ENCODE assay signal across 40 mouse cellular contexts in genomic region chr14:51150206-51150831, GRCm38 (mm10). TPM values are rescaled to one million over a fixed set of nuclear protein-coding genes. Genes with fewer than 3 reads are reported as not detected.
DNase-seq lines count a peak whose midpoint lies in the region; ATAC-seq and TF ChIP-seq lines count a peak whose summit lies in the region.
"Had no signal": no experiment of that assay in that cellular context is flagged by ENCODE, and none has a peak within 500 bp of the region (broad histone marks: within the 10 kb centered on the region; RNA-seq: fewer than 3 reads in every experiment).

No protein-coding gene starts in this region.

- WGBS in liver, embryonic 12.5 days (ENCODE audit: insufficient replicate concordance), result 47% methylated on average over 3 of the region's 3 CpGs
- 71% methylated on average over 3 of the region's 3 CpGs for WGBS in liver, postnatal 0 days (ENCODE audit: insufficient replicate concordance)
- 88% methylated on average over 3 of the region's 3 CpGs for WGBS in limb, embryonic 10.5 days

- peak overlapping the region; percentile 33 for H3K9ac ChIP-seq in liver, embryonic 12.5 days
- H3K9ac ChIP-seq in liver, postnatal 0 days (replicated peaks), result no peak overlapping the region
- H3K9ac ChIP-seq: embryonic facial prominence, embryonic 13.5 days; forebrain, embryonic 13.5 days; heart, embryonic 12.5 days; lung, embryonic 14.5 days; midbrain, embryonic 12.5 days; neural tube, embryonic 12.5 days had no signal

- peak; percentile 72; the same call in 1 of the 2 replicates for TF ChIP-seq EP300 in liver, postnatal 0 days (IDR thresholded peaks at IDR 0.05; ENCODE audit: low read depth)

- H3K36me3 ChIP-seq in liver, embryonic 12.5 days, result no peaks in the 10 kb centered on the region
- H3K36me3 ChIP-seq in liver, postnatal 0 days (replicated peaks; ENCODE audit: insufficient read depth, low read length), result no peaks in the 10 kb centered on the region
- no peaks in the 10 kb centered on the region for H3K36me3 ChIP-seq in limb, embryonic 10.5 days
- H3K36me3 ChIP-seq: embryonic facial prominence, embryonic 13.5 days; heart, embryonic 12.5 days; midbrain, embryonic 12.5 days; neural tube, embryonic 12.5 days had no signal

- no peaks in the 10 kb centered on the region for H3K9me3 ChIP-seq in liver, embryonic 12.5 days (replicated peaks)
- no peaks in the 10 kb centered on the region for H3K9me3 ChIP-seq in liver, postnatal 0 days (ENCODE audit: low read length)
- no peaks in the 10 kb centered on the region for H3K9me3 ChIP-seq in limb, embryonic 10.5 days (replicated peaks)
- H3K9me3 ChIP-seq: embryonic facial prominence, embryonic 13.5 days; forebrain, embryonic 13.5 days; heart, embryonic 12.5 days; midbrain, embryonic 12.5 days; neural tube, embryonic 12.5 days had no signal

- peak overlapping the region; percentile 81 for H3K27ac ChIP-seq in liver, embryonic 12.5 days
- H3K27ac ChIP-seq in liver, postnatal 0 days (ENCODE audit: low read depth), result no peak overlapping the region
- no peak overlapping the region for H3K27ac ChIP-seq in limb, embryonic 10.5 days
- H3K27ac ChIP-seq: embryonic facial prominence, embryonic 13.5 days; forebrain, embryonic 13.5 days; heart, adult 2 months; layer of hippocampus, adult 2 months; midbrain, embryonic 12.5 days; neural tube, embryonic 12.5 days had no signal

- peaks cover 87% of the 10 kb centered on the region for H3K4me1 ChIP-seq in liver, embryonic 12.5 days
- peaks cover 32% of the 10 kb centered on the region for H3K4me1 ChIP-seq in liver, postnatal 0 days (ENCODE audit: insufficient read depth)
- H3K4me1 ChIP-seq in limb, embryonic 10.5 days, result no peaks in the 10 kb centered on the region
- H3K4me1 ChIP-seq: embryonic facial prominence, embryonic 13.5 days; forebrain, embryonic 13.5 days had no signal

- no peak for TF ChIP-seq CTCF in liver, postnatal 0 days (IDR thresholded peaks at IDR 0.05; ENCODE audit: low read depth)

- peak overlapping the region; percentile 45 for H3K4me2 ChIP-seq in liver, embryonic 12.5 days
- H3K4me2 ChIP-seq in liver, postnatal 0 days (ENCODE audit: low read depth, low read length), result peak overlapping the region; percentile 7; the same call in 1 of the 2 replicates
- H3K4me2 ChIP-seq: embryonic facial prominence, embryonic 13.5 days; forebrain, embryonic 13.5 days; heart, embryonic 12.5 days; lung, embryonic 14.5 days; midbrain, embryonic 12.5 days; neural tube, embryonic 12.5 days had no signal

- H3K27me3 ChIP-seq in liver, embryonic 12.5 days (replicated peaks), result no peaks in the 10 kb centered on the region
- H3K27me3 ChIP-seq in liver, postnatal 0 days (ENCODE audit: insufficient read depth, low read length), result no peaks in the 10 kb centered on the region
- H3K27me3 ChIP-seq in limb, embryonic 10.5 days (ENCODE audit: low read depth, poor library complexity, severe bottlenecking), result no peaks in the 10 kb centered on the region
- H3K27me3 ChIP-seq: embryonic facial prominence, embryonic 13.5 days; forebrain, embryonic 13.5 days; heart, embryonic 12.5 days; midbrain, embryonic 12.5 days; neural tube, embryonic 12.5 days had no signal

- no peak overlapping the region for H3K4me3 ChIP-seq in liver, embryonic 12.5 days
- H3K4me3 ChIP-seq in liver, postnatal 0 days (ENCODE audit: low read depth, low read length), result no peak overlapping the region
- no peak overlapping the region for H3K4me3 ChIP-seq in limb, embryonic 10.5 days
- H3K4me3 ChIP-seq: embryonic facial prominence, embryonic 13.5 days; forebrain, embryonic 13.5 days; heart, adult 2 months; heart, embryonic 12.5 days; layer of hippocampus, adult 2 months; midbrain, embryonic 12.5 days; myocyte; neural tube, embryonic 12.5 days had no signal

- peak; percentile 78 for ATAC-seq in erythroblast, adult 5-6 weeks (replicated peaks; ENCODE audit: low FRiP score, poor library complexity, severe bottlenecking)
- ATAC-seq in liver, embryonic 12.5 days, result peak; percentile 88
- peak; percentile 66 for ATAC-seq in liver, postnatal 0 days
- no peak for ATAC-seq in frontal cortex, adult (ENCODE audit: low TSS enrichment)
- ATAC-seq: forebrain, embryonic 13.5 days; hindbrain, embryonic 16.5 days had no signal

- DNase-seq in c-Kit-negative CD71-positive TER-119-positive erythroid progenitor cells, embryonic 14.5 days (ENCODE audit: low read depth, low spot score), result peak; percentile 42
- DNase-seq in liver, postnatal 0 days, result no peak
- DNase-seq in limb, embryonic 10.5 days (ENCODE audit: low spot score), result no peak
- no peak for DNase-seq in cerebellum, adult 8-10 months
- DNase-seq in right cerebral cortex, postnatal 4 days, result no peak
- DNase-seq: adrenal gland, adult 8-10 months; B cell, adult 2 months; cerebellum, adult 11-12 months; cerebellum, postnatal 10 days; gastrocnemius, postnatal 36 days; heart, adult 2 months; kidney, adult 18-20 months; kidney, postnatal 36 days; lung, embryonic 14.5 days; lung, postnatal 14 days; right cerebral cortex, adult 18-20 months had no signal

RNA-seq across cellular contexts. Expression of gene Rnase1, which starts 3.7 kb away (rescaled TPM):
- 2.1 TPM in 1 of 2 replicates, not detected in the other for total RNA-seq in erythroblast, adult 5-6 weeks (2015; ENCODE audit: low replicate concordance)
- total RNA-seq in erythroblast, adult 5-6 weeks (2017; ENCODE audit: low replicate concordance), result not detected in 2 replicates
- polyA plus RNA-seq in liver, embryonic 12.5 days (2016; fragmentation: Nextera tagmentation; extraction: Ambion mirVana), result not detected in 2 replicates
- polyA plus RNA-seq in liver, postnatal 0 days (2015; fragmentation: Nextera tagmentation; extraction: Ambion mirVana), result 0.11 and 2.1 TPM in 2 replicates
- 0.15 TPM in 1 of 2 replicates, not detected in the other for polyA plus RNA-seq in limb, embryonic 10.5 days (2016; fragmentation: Nextera tagmentation; extraction: Ambion mirVana)
- total RNA-seq: common myeloid progenitor, adult 5-6 weeks; gastrocnemius, postnatal 36 days; hematopoietic stem cell, adult 5-6 weeks; megakaryocyte, adult 5-6 weeks had no signal
- polyA plus RNA-seq: embryonic facial prominence, embryonic 13.5 days; forebrain, embryonic 13.5 days; heart, embryonic 12.5 days; midbrain, embryonic 12.5 days had no signal

RNA-seq across cellular contexts. Expression of gene Rnase2b, which starts 11.7 kb away (rescaled TPM):
- total RNA-seq in erythroblast, adult 5-6 weeks (2015; ENCODE audit: low replicate concordance), result not detected in 2 replicates
- total RNA-seq in erythroblast, adult 5-6 weeks (2017; ENCODE audit: low replicate concordance), result 1.3 TPM in 1 of 2 replicates, not detected in the other
- polyA plus RNA-seq in liver, embryonic 12.5 days (2016; fragmentation: Nextera tagmentation; extraction: Ambion mirVana), result not detected in 2 replicates
- polyA plus RNA-seq in liver, postnatal 0 days (2015; fragmentation: Nextera tagmentation; extraction: Ambion mirVana), result not detected in 2 replicates
- not detected in 2 replicates for polyA plus RNA-seq in limb, embryonic 10.5 days (2016; fragmentation: Nextera tagmentation; extraction: Ambion mirVana)
- total RNA-seq: adrenal gland, adult 8-10 months; adrenal gland, postnatal 4 days; common myeloid progenitor, adult 5-6 weeks; gastrocnemius, postnatal 36 days; heart, adult 2 months; hematopoietic stem cell, adult 5-6 weeks; left cerebral cortex, adult 8-10 months; left cerebral cortex, postnatal 36 days; midbrain, postnatal 0 days had no signal
- polyA plus RNA-seq: embryonic facial prominence, embryonic 13.5 days; forebrain, embryonic 13.5 days; heart, adult 2 months; heart, embryonic 12.5 days; heart, postnatal 0 days; hindbrain, embryonic 16.5 days; intestine, embryonic 14.5 days; kidney, embryonic 16.5 days; limb, embryonic 14.5 days; lung, embryonic 14.5 days; midbrain, embryonic 12.5 days; midbrain, postnatal 0 days; myocyte; neural tube, embryonic 12.5 days; thymus, postnatal 0 days had no signal

RNA-seq across cellular contexts. Expression of gene Rnase6, which starts 26.6 kb away (rescaled TPM):
- total RNA-seq in erythroblast, adult 5-6 weeks (2015; ENCODE audit: low replicate concordance), result 8.1 and 47.2 TPM in 2 replicates
- 9.5 and 15.7 TPM in 2 replicates for total RNA-seq in erythroblast, adult 5-6 weeks (2017; ENCODE audit: low replicate concordance)
- 2.3 and 4.0 TPM in 2 replicates for polyA plus RNA-seq in liver, embryonic 12.5 days (2016; fragmentation: Nextera tagmentation; extraction: Ambion mirVana)
- polyA plus RNA-seq in liver, postnatal 0 days (2015; fragmentation: Nextera tagmentation; extraction: Ambion mirVana), result 6.3 and 7.5 TPM in 2 replicates
- 0.14 TPM in 1 of 2 replicates, not detected in the other for polyA plus RNA-seq in limb, embryonic 10.5 days (2016; fragmentation: Nextera tagmentation; extraction: Ambion mirVana)
- total RNA-seq: layer of hippocampus, adult 2 months had no signal
- polyA plus RNA-seq: forebrain, embryonic 13.5 days had no signal

RNA-seq across cellular contexts. Expression of gene Eddm3b, which starts 36.1 kb away (rescaled TPM):
- not detected in 2 replicates for total RNA-seq in erythroblast, adult 5-6 weeks (2015; ENCODE audit: low replicate concordance)
- total RNA-seq in erythroblast, adult 5-6 weeks (2017; ENCODE audit: low replicate concordance), result not detected in 2 replicates
- not detected in 2 replicates for polyA plus RNA-seq in liver, embryonic 12.5 days (2016; fragmentation: Nextera tagmentation; extraction: Ambion mirVana)
- 0.07 TPM in 2 replicates for polyA plus RNA-seq in liver, postnatal 0 days (2015; fragmentation: Nextera tagmentation; extraction: Ambion mirVana)
- not detected in 2 replicates for polyA plus RNA-seq in limb, embryonic 10.5 days (2016; fragmentation: Nextera tagmentation; extraction: Ambion mirVana)
- total RNA-seq: adrenal gland, adult 8-10 months; common myeloid progenitor, adult 5-6 weeks; gastrocnemius, postnatal 36 days; heart, adult 2 months; hematopoietic stem cell, adult 5-6 weeks; layer of hippocampus, adult 2 months; layer of hippocampus, postnatal 25 days; left cerebral cortex, adult 8-10 months; left cerebral cortex, postnatal 36 days; megakaryocyte, adult 5-6 weeks; midbrain, postnatal 0 days had no signal
- polyA plus RNA-seq: embryonic facial prominence, embryonic 13.5 days; forebrain, embryonic 13.5 days; heart, adult 2 months; heart, embryonic 12.5 days; heart, postnatal 0 days; hindbrain, embryonic 16.5 days; lung, embryonic 14.5 days; midbrain, embryonic 12.5 days; neural tube, embryonic 12.5 days; thymus, postnatal 0 days had no signal

RNA-seq across cellular contexts. Expression of gene Ang2, which starts 48.6 kb away (rescaled TPM):
- total RNA-seq in erythroblast, adult 5-6 weeks (2015; ENCODE audit: low replicate concordance), result not detected in 2 replicates
- not detected in 2 replicates for total RNA-seq in erythroblast, adult 5-6 weeks (2017; ENCODE audit: low replicate concordance)
- not detected in 2 replicates for polyA plus RNA-seq in liver, embryonic 12.5 days (2016; fragmentation: Nextera tagmentation; extraction: Ambion mirVana)
- not detected in 2 replicates for polyA plus RNA-seq in liver, postnatal 0 days (2015; fragmentation: Nextera tagmentation; extraction: Ambion mirVana)
- polyA plus RNA-seq in limb, embryonic 10.5 days (2016; fragmentation: Nextera tagmentation; extraction: Ambion mirVana), result not detected in 2 replicates
- total RNA-seq: adrenal gland, adult 8-10 months; adrenal gland, postnatal 4 days; common myeloid progenitor, adult 5-6 weeks; gastrocnemius, postnatal 36 days; heart, adult 2 months; hematopoietic stem cell, adult 5-6 weeks; layer of hippocampus, adult 2 months; layer of hippocampus, postnatal 25 days; left cerebral cortex, postnatal 36 days; megakaryocyte, adult 5-6 weeks; midbrain, postnatal 0 days had no signal
- polyA plus RNA-seq: embryonic facial prominence, embryonic 13.5 days; forebrain, embryonic 13.5 days; heart, adult 2 months; heart, embryonic 12.5 days; heart, postnatal 0 days; hindbrain, embryonic 16.5 days; intestine, embryonic 14.5 days; kidney, embryonic 16.5 days; limb, embryonic 14.5 days; lung, embryonic 14.5 days; midbrain, embryonic 12.5 days; midbrain, postnatal 0 days; neural tube, embryonic 12.5 days; thymus, postnatal 0 days had no signal
